Mouse (Mus musculus): ENCODE data around the gene Plekhj1.

- TF ChIP-seq CTCF (IDR thresholded peaks at IDR 0.05; ENCODE audit: extremely low read depth, insufficient read length, insufficient replicate concordance, low read depth, low read length): no peak
- no peak for TF ChIP-seq POLR2A (IDR thresholded peaks at IDR 0.05; ENCODE audit: low read depth, low read length)
These were observed 8.1 kb upstream of the Plekhj1 start for GRCm38 (mm10) chr10:80806341-80807056.
